Mouse (Mus musculus) gastrocnemius, postnatal 25 days (tissue): ENCODE results near the gene Kiss1r. TPM values are rescaled to one million over a fixed set of nuclear protein-coding genes. Genes with fewer than 3 reads are reported as not detected.
"Not testable (repeated sequence)": the region's sequence is repeated elsewhere in the genome, so short reads cannot be mapped to it uniquely, and the experiment has no call there.

Source experiments
- DNase-seq: peaks from one replicate; pipeline ENCODE4 v3.0.0; 2022
- long read RNA-seq, 2 experiments: library from polyadenylated mRNA; stranded (forward); transcript quantifications; one replicate each; pipeline ENCODE4 v2.0.0; 2021
- total RNA-seq, 2 experiments: library from RNA; stranded (reverse); gene quantifications; 1 replicate in 1 of 2; 2 replicates in 1 of 2; pipeline ENCODE4 v1.2.3; 2021

Gene Kiss1r
- under 1 TPM; 0.18 to 0.29 TPM for total RNA-seq
- long read RNA-seq, experiment 1, result 0 reads
- long read RNA-seq, experiment 2, result 0 reads

GRCm38 (mm10) chr10:79916808-79917531 is at the start of gene Kiss1r:
TSS of gene Kiss1r (plus strand) at chr10:79916971.
- DNase-seq, result peak; percentile 83

- no peak for DNase-seq
These were observed 44.9 kb upstream of the Kiss1r start for GRCm38 (mm10) chr10:79871845-79872244.

DNA sequence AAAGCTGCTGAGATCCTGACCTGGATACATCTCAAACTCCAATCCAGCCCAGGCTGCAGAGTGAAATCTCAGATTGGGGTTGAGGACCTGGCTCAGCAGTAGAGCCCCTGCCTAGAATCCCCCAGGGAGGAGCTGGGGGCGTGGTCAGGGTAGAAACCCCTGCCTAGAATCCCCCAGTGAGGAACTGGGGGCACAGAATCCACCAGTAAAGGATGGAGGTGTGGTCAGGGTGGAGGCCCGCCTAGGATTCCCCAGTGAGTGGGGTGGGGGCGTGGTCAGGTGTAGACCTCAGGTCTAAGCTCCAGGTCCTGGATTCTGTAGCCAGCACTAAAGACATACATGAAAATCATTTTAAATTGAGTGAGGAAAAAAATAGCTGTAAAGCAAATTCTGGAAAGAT is 43.9 kb upstream of the Kiss1r start:
- DNase-seq, result no peak

GRCm38 (mm10) chr10:79873313-79873712 is 43.5 kb upstream of the Kiss1r start:
- no peak for DNase-seq

DNA sequence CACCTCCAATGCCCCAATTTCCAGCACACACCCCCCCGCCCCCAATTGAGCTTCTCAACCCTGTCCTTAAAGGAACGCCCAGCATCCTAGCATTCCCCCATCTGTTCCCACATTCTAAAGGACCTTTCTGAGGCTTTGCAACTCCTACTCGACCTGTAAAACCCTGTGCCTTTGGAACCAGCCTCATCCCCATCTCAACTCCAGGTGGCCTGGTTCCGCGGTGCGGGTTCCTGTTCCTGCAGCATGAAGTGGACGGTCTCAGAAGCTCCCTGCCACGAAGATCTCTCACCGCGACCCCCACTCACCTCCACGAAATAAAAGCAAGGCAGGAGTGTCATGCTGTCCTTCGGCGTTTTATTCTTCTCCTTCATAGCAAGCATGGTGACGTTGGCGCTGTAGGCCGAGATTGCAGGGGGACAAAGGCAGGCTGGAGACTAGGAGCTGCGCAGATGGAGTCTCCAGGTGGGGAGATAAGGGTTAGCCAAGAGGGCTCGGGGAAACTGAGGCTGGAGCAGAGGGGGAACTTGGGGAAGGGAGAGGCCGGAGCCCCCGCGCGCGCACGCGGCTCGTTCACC is 43.0 kb upstream of the Kiss1r start:
- DNase-seq, result no peak

DNA sequence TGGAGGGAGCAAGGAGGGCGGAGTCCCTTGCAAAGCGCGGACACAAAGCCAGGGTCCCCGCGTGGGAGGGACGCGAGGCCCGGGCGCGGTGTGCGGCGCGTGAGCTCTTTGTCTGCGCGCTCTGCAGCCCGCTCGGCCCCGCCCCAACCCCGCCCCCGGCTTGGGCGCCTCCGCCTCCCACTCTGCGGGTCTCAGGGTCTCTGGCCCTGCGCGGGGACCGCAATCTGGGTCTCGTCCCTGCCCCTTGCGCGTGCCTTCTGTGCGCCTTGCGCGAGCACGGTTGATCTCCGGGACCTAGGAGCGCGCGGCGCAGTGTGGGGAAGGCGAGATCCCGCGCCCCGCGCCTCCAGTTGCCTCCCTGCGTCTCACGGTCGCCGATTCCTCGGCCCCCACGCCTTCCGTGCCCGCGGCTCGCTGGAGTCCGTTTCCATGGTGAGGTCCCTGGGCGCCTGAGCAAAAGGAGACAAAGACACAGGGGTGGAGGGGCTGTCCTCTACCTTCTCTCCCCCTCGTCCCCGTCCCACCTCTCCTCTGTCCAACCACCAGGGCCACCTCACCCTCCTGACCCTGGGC is 42.4 kb upstream of the Kiss1r start, which contains the start of the genes Prtn3 and Plppr3:
Gene Prtn3 (plus strand): TSS at position 187 of the 573 bp plus-strand sequence.
Gene Plppr3 (minus strand): TSS at position 345 of the 573 bp plus-strand sequence.
- DNase-seq, result no peak

DNA sequence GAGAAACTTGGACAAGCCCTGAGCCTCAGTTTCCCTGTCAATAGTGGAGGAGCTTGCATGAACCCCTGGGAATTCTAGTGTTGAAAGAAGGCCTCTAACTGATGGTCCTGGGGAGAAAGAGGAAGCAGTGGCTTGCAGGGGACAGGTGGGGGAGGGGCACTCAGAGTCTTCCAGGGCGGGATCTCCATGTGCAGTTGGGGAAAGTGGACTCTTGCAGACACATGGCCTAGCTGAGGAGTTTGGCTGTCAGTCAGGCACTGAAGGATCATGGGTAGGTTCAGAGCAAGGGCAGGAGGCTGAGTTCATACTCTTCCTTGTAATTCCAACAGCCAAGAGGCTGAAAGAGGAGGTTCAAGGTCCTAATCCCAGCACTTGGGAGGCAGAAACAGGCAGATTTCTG is 39.6 kb upstream of the Kiss1r start:
- no peak for DNase-seq

DNA sequence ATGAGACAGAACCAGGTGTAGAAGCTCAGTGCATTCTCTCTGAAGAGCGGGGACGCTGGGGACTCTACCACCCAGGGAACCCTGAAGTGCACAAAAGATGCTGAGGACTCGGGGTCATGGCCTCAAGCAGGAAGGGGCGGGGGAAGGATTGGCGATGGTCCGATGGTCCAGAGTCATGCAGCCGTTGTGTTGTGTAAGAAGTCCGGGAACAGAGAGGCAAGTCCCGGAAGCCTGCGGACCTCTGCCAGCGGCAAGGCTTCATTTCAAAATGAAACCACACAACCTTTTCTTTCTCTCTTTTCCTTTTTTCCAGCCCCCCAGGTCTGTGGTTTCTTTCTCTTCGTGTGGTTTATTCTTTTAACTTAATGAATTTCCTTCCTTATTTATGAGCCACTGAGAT is 39.0 kb upstream of the Kiss1r start:
- DNase-seq, result peak; percentile 61

DNA sequence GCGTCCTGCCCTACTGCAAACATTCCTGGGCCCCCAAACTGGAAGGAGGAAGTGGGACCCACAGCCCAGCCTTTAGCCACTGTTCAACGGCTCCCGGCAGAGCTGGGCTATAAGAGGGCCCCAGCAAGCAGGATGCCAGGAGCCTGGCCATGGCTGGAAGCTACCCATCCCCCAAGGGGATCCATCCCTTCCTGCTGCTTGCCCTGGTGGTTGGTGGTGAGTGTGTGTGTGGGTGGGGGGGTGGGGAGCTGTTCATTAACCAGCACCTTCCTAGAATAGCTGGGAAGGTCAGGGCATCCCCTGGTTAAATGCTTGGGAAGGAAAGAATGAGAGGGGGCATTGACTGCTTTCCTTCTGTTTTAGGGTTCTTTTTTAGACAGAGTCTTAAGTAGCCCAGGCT is 37.2 kb upstream of the Kiss1r start:
- no peak for DNase-seq

GRCm38 (mm10) chr10:79880721-79881120 is 36.0 kb upstream of the Kiss1r start:
- DNase-seq, result no peak

DNA sequence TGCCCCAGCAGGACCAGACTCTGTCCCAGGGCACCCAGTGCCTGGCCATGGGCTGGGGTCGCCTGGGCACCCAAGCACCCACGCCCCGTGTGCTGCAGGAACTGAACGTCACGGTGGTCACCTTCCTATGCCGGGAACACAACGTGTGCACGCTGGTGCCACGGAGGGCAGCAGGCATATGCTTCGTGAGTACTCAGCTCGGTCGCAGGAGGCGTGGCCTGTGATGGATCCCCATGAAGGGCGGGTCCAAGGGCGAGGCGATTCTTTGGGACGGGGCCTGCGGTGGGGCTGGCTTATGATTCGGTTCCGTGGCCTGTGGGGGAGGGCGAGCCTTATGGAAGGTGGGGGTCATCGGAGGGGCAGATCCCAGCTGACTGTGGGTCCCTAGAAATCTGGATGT is 34.8 kb upstream of the Kiss1r start:
- no peak for DNase-seq

- peak; percentile 59 for DNase-seq
These were observed 33.3 kb upstream of the Kiss1r start for GRCm38 (mm10) chr10:79883297-79884084.

DNA sequence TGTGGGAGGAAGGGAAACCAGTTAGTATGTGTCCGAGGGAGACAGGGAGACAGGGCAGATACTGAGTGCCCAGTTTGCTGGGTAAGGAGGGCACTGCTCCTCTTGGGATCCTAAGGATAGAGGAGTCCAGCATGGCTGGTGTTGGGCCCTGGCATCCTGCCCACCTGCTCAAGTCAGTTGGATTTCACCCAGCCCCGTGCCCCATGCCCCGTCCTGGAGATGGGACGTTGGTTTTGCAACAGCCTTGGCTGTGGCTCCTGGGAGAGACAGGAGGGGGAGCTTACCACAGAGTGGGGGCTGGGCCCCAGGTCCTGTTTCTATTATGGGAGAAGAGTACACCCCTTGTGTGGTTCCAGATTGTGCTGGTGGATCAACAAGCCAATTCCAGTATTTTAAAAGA is 32.3 kb upstream of the Kiss1r start:
- DNase-seq, result peak; percentile 61

DNA sequence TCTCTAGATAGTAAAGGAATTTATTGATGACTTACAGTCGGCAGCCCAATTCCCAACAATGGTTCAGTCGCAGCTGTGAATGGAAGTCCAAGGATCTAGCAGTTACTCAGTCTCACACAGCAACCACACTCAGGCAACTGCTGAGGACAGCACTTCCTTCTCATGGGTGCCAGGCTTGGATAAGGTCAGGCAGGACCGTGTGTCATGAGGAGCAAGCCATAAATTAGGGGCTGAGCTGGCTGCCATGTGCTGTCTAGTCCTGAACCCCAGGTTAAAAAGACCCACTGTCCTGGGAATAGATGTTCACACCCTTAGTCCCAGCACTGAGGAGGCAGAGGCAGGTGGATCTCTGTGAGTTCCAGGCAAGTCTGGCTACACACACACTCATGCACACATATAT is 31.8 kb upstream of the Kiss1r start:
- not testable (repeated sequence) for DNase-seq

GRCm38 (mm10) chr10:79886054-79886453 is 30.7 kb upstream of the Kiss1r start, which contains the start of gene Elane:
TSS of gene Elane (plus strand) at chr10:79886247.
- no peak for DNase-seq

- no peak for DNase-seq
These were observed 30.2 kb upstream of the Kiss1r start for GRCm38 (mm10) chr10:79886611-79887010.

GRCm38 (mm10) chr10:79889386-79889785 is 27.4 kb upstream of the Kiss1r start:
- no peak for DNase-seq

GRCm38 (mm10) chr10:79890670-79891069 is 26.1 kb upstream of the Kiss1r start, which contains the start of gene Cfd:
TSS of gene Cfd (plus strand) at chr10:79890853.
- DNase-seq, result no peak

DNA sequence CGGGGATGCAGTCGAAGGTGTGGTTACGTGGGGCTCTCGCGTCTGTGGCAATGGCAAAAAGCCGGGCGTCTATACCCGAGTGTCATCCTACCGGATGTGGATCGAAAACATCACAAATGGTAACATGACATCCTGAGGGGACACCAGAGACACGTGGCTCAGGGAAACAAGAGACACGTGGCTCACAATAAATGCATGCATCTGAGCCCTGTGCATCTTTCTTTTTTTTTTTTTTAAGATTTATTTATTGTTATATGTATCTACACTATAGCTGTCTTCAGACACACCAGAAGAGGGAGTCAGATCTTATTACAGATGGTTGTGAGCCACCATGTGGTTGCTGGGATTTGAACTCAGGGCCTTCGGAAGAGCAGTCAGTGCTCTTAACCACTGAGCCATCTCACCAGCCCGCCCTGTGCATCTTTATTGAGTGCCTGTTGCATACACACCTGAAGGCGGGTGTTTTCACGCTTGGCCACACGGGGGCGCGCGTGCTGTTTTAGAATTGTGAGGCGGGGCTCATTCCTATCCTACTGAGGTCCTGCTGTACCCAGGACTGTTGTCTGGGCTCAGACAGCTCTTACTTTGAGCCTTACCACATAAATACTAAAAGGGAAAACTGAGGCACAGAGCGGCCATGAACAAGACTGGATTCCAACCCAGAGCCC is 24.2 kb upstream of the Kiss1r start:
- peak; percentile 54 for DNase-seq

- peak; percentile 5 for DNase-seq
These were observed 20.5 kb upstream of the Kiss1r start for GRCm38 (mm10) chr10:79896306-79896705.

- no peak for DNase-seq
These were observed 20.0 kb upstream of the Kiss1r start for GRCm38 (mm10) chr10:79896814-79897213.
